Mouse (Mus musculus): Measurements from ENCODE around the gene Pacs1.

DNA sequence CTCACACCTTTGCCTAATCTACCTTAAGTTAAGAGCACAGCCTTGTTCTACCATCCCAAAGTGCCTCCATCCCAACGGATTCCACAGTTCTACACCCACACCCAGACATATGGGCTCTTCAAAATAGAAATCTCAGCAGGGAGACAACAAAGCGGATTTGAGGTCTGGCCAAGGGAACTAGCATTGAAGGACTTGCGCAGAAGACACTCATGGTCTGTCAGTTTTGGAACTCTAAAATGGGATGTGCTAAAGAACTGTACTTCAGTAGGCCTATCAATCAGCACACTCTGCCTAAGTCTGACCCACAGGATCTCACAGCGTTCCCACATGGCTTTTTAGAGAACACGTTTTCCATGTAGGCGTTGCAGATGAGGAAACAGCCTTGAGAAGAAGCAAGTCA, 122.6 kb downstream of the Pacs1 start:
- TF ChIP-seq CTCF (IDR thresholded peaks at IDR 0.05; ENCODE audit: low read depth, low read length) (no peak), POLR2AphosphoS5 (IDR thresholded peaks at IDR 0.05; ENCODE audit: insufficient replicate concordance, low read depth, low read length) (no peak)

Data from G1E (cell line).